Mouse (Mus musculus): ENCODE measurements around the gene Tlr12.
A peak's percentile ranks its signal among the peaks of the same experiment; 100 is the strongest.
"Not testable (repeated sequence)": the region's sequence is repeated elsewhere in the genome, so short reads cannot be mapped to it uniquely, and the experiment has no call there.

The Tlr12 gene

DNA sequence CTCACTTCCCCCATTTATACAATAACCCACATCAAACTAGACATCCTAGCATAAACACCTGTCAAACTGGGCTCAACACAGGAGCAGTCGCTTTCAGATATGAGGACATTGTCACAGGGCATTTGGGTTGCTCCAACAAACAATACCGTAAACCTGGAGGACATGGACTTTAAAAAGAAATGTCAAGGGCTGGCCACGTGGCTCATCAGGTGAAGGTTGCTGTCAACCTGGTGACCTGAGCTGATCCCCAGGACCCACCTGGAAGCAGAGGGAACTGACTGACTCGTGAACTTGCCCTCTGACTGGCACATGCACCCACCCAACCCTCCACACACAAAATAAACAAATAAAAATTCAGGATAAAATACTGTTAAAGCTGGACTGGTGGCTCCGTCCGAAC is 2.2 kb upstream of the Tlr12 start:
- no peak for DNase-seq (ENCODE audit: low spot score)

GRCm38 (mm10) chr4:128618963-128619362 is 544 bp upstream of the Tlr12 start:
- no peak for DNase-seq (ENCODE audit: low spot score)

GRCm38 (mm10) chr4:128617363-128618120 is 877 bp downstream of the Tlr12 start:
- DNase-seq (ENCODE audit: low spot score), result peak; percentile 45

DNA sequence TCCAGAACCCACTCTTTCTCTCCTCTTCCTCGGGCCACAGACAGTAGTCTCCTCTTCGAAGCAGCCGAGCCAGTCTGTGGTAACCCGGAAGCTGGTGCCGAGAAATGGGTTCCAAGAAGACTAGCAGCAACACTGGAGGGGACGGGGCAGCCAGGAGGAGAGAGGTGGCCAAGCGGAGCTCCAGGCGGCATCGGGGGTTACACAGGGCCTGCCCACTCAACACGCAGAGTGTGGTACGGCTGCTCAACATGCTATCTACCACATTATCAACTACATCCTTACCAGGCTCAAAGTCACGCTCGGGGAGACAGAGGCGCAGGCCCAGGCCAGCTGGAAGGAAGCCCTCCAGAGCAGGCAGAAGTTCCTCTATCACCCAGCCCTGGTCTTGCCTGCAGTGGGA is 2.7 kb downstream of the Tlr12 start:
- peak; percentile 7 for DNase-seq (ENCODE audit: low spot score)

GRCm38 (mm10) chr4:128613326-128613725 is 5.1 kb downstream of the Tlr12 start:
- peak; percentile 79 for DNase-seq (ENCODE audit: low spot score)

- not testable (repeated sequence) for DNase-seq (ENCODE audit: low spot score)
Observed at GRCm38 (mm10) chr4:128611726-128612125, 6.7 kb downstream of the Tlr12 start.

GRCm38 (mm10) chr4:128610706-128611105 is 7.7 kb downstream of the Tlr12 start:
- DNase-seq (ENCODE audit: low spot score), result peak; percentile 11

- DNase-seq (ENCODE audit: low spot score), result peak; percentile 95
Observed at GRCm38 (mm10) chr4:128609925-128610402, 8.5 kb downstream of the Tlr12 start, which contains the start of gene Zscan20. Gene Zscan20, minus strand, starts transcription at chr4:128610098.

- DNase-seq (ENCODE audit: low spot score), result no peak
Observed at GRCm38 (mm10) chr4:128609276-128609924, 9.0 kb downstream of the Tlr12 start.

DNA sequence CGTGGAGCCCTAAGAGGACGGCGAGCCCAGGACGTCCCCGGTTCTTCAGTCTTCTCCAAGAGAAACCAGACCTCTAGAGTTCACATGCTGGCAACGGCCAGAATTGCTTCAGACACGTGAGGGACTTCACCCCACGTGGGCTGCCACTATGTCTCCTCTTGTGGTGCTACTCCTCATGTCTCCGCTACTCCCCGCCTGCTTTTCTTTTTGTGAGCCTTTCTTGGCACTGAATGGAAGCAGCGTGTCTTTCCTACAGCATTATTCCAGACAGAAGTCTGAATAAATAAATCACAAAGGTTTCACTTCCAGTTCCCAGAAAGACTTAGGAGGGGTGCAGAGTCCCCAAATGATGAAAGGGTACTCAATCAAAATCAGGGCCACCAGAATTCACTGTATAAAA is 10.8 kb downstream of the Tlr12 start:
- DNase-seq (ENCODE audit: low spot score), result no peak

DNA sequence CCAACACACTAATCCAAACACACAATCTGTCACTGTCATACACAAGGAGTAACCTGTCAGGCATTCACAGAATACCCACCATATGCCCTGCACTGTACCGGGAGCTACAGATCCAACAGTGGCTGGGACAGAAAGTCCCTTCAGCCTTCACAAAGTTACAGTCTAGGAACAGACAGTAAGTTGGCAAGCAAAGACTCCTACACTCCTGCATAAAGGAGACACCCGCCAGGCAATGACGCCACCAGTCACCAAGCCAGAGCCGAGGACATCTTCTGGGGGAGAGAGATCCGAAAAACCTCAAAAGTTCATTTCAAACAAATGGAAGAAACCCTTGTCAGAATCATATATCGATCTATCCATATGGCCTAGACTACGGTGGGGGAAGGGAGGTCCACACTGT is 11.8 kb downstream of the Tlr12 start:
- no peak for DNase-seq (ENCODE audit: low spot score)

- DNase-seq (ENCODE audit: low spot score), result no peak
Observed at GRCm38 (mm10) chr4:128597801-128598560, 20.4 kb downstream of the Tlr12 start.

DNA sequence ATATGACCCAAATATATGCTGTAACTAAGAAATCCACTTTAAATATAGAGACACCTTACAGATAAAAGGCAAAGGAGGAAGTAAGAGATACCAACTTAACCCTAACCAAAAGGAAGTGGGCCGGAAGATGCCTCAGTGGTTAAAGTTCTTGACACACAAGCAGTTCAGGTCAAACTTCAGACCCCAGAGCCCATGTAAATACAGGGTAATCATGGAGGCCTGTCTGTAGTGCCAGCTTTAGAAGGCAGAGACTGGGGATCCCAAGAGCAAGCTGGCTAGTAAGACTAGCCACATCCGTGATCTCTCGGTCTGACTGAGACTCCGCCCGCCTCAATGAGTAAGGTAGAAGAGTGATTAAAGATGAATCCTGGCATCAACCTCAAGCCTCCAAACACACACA is 24.4 kb downstream of the Tlr12 start:
- DNase-seq (ENCODE audit: low spot score), result no peak

DNA sequence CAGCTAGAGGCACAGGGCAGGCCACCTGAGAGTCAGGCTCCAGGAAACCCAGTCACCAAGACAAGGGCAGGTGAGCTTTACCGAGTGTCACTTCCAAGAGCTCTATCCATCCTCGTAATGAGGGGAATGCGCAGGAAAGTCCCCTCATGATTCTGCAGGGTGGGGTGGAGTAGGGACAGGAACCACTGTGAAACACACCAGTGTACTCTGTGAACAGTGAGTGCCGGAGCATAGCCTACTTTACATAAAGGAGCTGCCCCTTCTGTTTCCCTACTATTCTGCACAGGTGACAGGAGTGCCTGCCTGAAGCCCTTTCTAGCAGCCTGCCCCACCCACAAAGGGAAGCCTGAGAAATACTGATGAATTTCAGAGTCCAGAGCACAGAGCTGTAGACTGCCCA is 25.1 kb downstream of the Tlr12 start:
- no peak for DNase-seq (ENCODE audit: low spot score)

DNA sequence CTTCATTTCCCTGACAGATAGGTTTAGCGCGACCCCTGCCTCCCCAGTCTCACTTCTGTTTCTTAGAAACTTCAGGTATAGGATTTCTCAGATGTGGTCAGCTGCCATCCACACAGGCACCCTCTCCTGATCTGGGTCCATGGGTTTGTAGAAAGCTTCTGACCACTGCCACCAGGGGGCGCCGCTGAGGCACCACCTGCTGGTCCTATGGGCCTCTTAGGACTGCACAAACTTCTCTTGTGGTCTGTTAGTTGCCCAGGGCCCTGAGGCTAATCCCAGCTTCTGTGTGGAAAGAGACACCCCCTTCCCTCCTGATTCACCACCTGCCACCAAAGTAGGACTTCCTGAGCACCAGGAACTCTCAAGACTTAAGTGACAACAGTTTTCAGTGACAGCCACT is 39.2 kb downstream of the Tlr12 start:
- no peak for DNase-seq (ENCODE audit: low spot score)

- no peak for DNase-seq (ENCODE audit: low spot score)
Observed at GRCm38 (mm10) chr4:128575811-128576210, 42.6 kb downstream of the Tlr12 start.

Measured in MN1 (cell line).